Mouse (Mus musculus) lung, adult 18-20 months (tissue): Measurements from ENCODE around the gene Spsb1.

Experiments
- DNase-seq, 2 experiments: peaks; one replicate each; pipeline ENCODE4 v3.0.0; 2022; ENCODE audit warnings: mixed read lengths in 2 of 2

Spsb1 gene

GRCm38 (mm10) chr4:149854770-149855169, 100.1 kb downstream of the Spsb1 start:
- DNase-seq: no peak

GRCm38 (mm10) chr4:149854301-149854708, 100.5 kb downstream of the Spsb1 start:
- peak in 1 of 2 experiments; percentile 55 for DNase-seq

DNA sequence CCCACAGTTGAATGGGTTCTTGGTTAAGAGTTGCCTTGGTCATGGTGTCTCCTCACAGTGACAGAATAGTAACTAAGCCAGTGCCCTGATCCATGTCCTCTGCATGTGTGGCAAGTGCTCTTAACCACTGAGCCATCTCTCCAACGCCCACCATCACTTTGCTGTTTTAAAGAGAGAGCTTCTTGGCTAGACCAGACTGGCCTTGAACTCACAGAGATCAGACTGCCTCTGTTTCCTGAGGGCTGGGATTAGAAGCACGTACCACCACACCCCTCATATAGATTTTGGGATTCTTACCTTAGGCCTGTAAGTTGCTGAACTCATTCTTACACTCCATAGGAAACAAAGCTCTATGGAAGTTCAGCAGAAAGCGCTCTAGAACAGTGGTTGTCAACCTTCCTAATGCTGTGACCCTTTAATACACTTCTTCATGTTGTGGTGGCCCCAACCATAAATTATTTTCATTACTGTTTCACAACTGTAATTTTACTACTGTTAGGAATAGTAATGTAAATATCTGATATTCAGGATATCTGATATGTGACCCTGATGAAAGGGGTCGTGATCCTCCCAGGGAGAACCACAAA, 101.1 kb downstream of the Spsb1 start:
- no peak for DNase-seq

DNA sequence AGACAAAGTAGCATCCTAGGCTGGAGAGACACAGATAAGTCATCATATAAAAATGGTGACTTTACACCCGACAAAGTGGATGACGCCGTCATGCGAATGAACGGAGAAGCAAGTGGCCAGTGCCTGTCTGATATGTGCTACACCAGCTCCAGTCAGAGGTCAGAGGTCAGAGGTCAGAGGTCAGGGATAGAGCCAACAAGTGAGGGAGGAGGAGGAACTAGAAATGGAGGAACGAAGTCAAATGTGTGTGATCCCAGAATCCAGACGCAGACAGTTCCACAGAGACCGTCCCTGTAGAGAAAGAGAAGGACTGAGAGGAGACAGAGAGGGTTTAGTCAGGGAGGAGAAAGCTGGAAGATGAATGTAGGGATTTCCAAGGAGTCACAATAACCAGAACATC, 103.3 kb downstream of the Spsb1 start:
- DNase-seq: no peak

- DNase-seq: peak; percentile 12 to 30
Measured at GRCm38 (mm10) chr4:149850674-149851073, 104.2 kb downstream of the Spsb1 start.

GRCm38 (mm10) chr4:149850045-149850444, 104.8 kb downstream of the Spsb1 start:
- DNase-seq: no peak

- no peak for DNase-seq
Measured at GRCm38 (mm10) chr4:149849035-149849434, 105.8 kb downstream of the Spsb1 start.

GRCm38 (mm10) chr4:149846861-149847631, 107.8 kb downstream of the Spsb1 start:
- DNase-seq: peak; percentile 50 to 59
